In genomic region chr7:25133092-25134049, GRCm38 (mm10) we compare ENCODE assay signal across 7 mouse cellular contexts. TPM values are rescaled to one million over a fixed set of nuclear protein-coding genes. Genes with fewer than 3 reads are reported as not detected.
DNase-seq lines count a peak whose midpoint lies in the region; ATAC-seq lines count a peak whose summit lies in the region.

No protein-coding gene starts in this region.

- H3K27ac ChIP-seq in limb, embryonic 11.5 days (replicated peaks; ENCODE audit: low read depth, low read length), result no peak overlapping the region
- H3K27ac ChIP-seq in midbrain, embryonic 13.5 days, result peak overlapping the region; percentile 83

- peak; percentile 90 for DNase-seq in adrenal gland, postnatal 10 days
- DNase-seq in embryo, embryonic 9.5 days (ENCODE audit: extremely low spot score), result peak; percentile 73
- peak; percentile 97 for DNase-seq in heart, adult 11 months
- peak; percentile 81 for DNase-seq in kidney, adult 18-20 months
- peak; percentile 88 for DNase-seq in limb, embryonic 11.5 days (ENCODE audit: low spot score)
- peak; percentile 72 for DNase-seq in spleen, adult 12 weeks (ENCODE audit: low spot score)

- no peak overlapping the region for H3K9ac ChIP-seq in limb, embryonic 11.5 days (ENCODE audit: low read length)
- H3K9ac ChIP-seq in midbrain, embryonic 13.5 days (replicated peaks), result peak overlapping the region; percentile 33

- peaks cover 43% of the 10 kb centered on the region for H3K27me3 ChIP-seq in limb, embryonic 11.5 days (ENCODE audit: control insufficient read depth, insufficient read depth, low read length)
- H3K27me3 ChIP-seq in midbrain, embryonic 13.5 days, result peaks cover 25% of the 10 kb centered on the region

- peaks cover 4% of the 10 kb centered on the region; the same call in 1 of the 2 replicates for H3K9me3 ChIP-seq in limb, embryonic 11.5 days (ENCODE audit: control insufficient read depth, low read length)
- H3K9me3 ChIP-seq in midbrain, embryonic 13.5 days, result no peaks in the 10 kb centered on the region

- 9% methylated on average over 38 of the region's 38 CpGs for WGBS in limb, embryonic 11.5 days
- WGBS in midbrain, embryonic 13.5 days, result 8% methylated on average over 34 of the region's 38 CpGs

- ATAC-seq in limb, embryonic 11.5 days (ENCODE audit: insufficient number of reproducible peaks, low FRiP score, low TSS enrichment, low read depth), result peak; percentile 48
- peak; percentile 79 for ATAC-seq in midbrain, embryonic 13.5 days

- peak overlapping the region; percentile 53 for H3K4me2 ChIP-seq in limb, embryonic 11.5 days (ENCODE audit: low read depth, severe bottlenecking)
- H3K4me2 ChIP-seq in midbrain, embryonic 13.5 days (replicated peaks), result peak overlapping the region; percentile 56

- H3K4me3 ChIP-seq in limb, embryonic 11.5 days (ENCODE audit: low read depth, low read length), result peak overlapping the region; percentile 8; the same call in 1 of the 2 replicates
- peak overlapping the region; percentile 30 for H3K4me3 ChIP-seq in midbrain, embryonic 13.5 days (replicated peaks)

- peaks cover 5% of the 10 kb centered on the region; the same call in 1 of the 2 replicates for H3K4me1 ChIP-seq in limb, embryonic 11.5 days (ENCODE audit: control insufficient read depth, insufficient read depth, low read length)
- H3K4me1 ChIP-seq in midbrain, embryonic 13.5 days (replicated peaks), result peaks cover 36% of the 10 kb centered on the region

- H3K36me3 ChIP-seq in limb, embryonic 11.5 days (ENCODE audit: control insufficient read depth, insufficient read depth, low read length), result no peaks in the 10 kb centered on the region
- H3K36me3 ChIP-seq in midbrain, embryonic 13.5 days, result no peaks in the 10 kb centered on the region; the same call in 1 of the 2 replicates

RNA-seq across cellular contexts. Expression of gene Pou2f2, which starts 46.2 kb away (rescaled TPM):
- total RNA-seq in adrenal gland, postnatal 10 days (2021), result 1 to 10 TPM; 2.3 to 3.6 TPM
- 3.9 and 6.2 TPM in 2 replicates for polyA plus RNA-seq in limb, embryonic 11.5 days (2014; fragmentation: Nextera tagmentation; extraction: Ambion mirVana)
- polyA plus RNA-seq in midbrain, embryonic 13.5 days (2015; fragmentation: Nextera tagmentation; extraction: Ambion mirVana), result 56.2 and 62.0 TPM in 2 replicates
